Mouse (Mus musculus) midbrain, embryonic 10.5 days (tissue): ENCODE results near the gene Fam111a. TPM values are rescaled to one million over a fixed set of nuclear protein-coding genes. Genes with fewer than 3 reads are reported as not detected.
A peak's percentile ranks its signal among the peaks of the same experiment; 100 is the strongest.

Source experiments
- DNase-seq: peaks from one replicate; pipeline ENCODE4 v3.0.0-alpha.2; 2017; ENCODE audit warnings: low spot score
- H3K27ac ChIP-seq: fragments of 300-500 bp; sonication (generic); replicated peaks from 2 replicates; pipeline ENCODE4 v1.5.1; 2016; ENCODE audit warnings: mild to moderate bottlenecking
- H3K27me3 ChIP-seq: fragments of 300-500 bp; sonication (generic); 2 replicates; pipeline ENCODE4 v1.6.1; 2016; ENCODE audit warnings: low read depth, mild to moderate bottlenecking; ENCODE audit not compliant: poor library complexity, severe bottlenecking
- H3K36me3 ChIP-seq: fragments of 300-500 bp; sonication (generic); 2 replicates; pipeline ENCODE4 v1.6.1; 2016; ENCODE audit warnings: mild to moderate bottlenecking, moderate library complexity
- H3K4me1 ChIP-seq: fragments of 300-500 bp; sonication (generic); 2 replicates; pipeline ENCODE4 v1.6.1; 2016
- H3K4me3 ChIP-seq: fragments of 300-500 bp; sonication (generic); 2 replicates; pipeline ENCODE4 v1.5.1; 2016; ENCODE audit warnings: mild to moderate bottlenecking, moderate library complexity
- H3K9me3 ChIP-seq: fragments of 300-500 bp; sonication (generic); replicated peaks from 2 replicates; pipeline ENCODE4 v1.6.1; 2016; ENCODE audit warnings: mild to moderate bottlenecking
- WGBS: fragments of 180-500 bp; shearing (Covaris S2); methylation state at CpG from one replicate; pipeline ENCODE4 v1.1.7; 2016; 5-methylcytosine and 5-hydroxymethylcytosine counted together
- polyA plus RNA-seq: library from polyadenylated mRNA; unstranded; fragments of >200 nt; fragmentation: Nextera tagmentation; extraction: Ambion mirVana; gene quantifications from 2 replicates; pipeline ENCODE4 v1.2.1, GENCODE M21; 2016

The Fam111a gene
- polyA plus RNA-seq, 1 experiment from 2014 or later: 21.0 TPM

DNA sequence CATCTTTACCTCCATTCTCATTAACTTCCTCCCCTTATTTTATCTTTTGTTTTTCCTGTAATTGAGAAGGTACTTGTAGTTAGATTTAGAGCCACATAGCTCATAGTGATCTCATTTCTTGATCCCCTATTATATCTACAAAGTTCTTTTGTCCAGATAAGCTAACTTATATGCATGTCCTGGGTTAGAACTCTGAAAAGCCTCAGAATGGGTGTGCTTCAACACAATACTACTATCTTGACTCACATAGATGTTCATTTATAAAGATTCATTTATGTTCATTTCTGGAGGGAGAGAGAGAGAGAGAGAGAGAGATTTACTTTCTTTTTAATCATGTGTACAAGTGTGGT is 27.0 kb upstream of the Fam111a start:
- H3K9me3 ChIP-seq: no peaks in the 10 kb centered on the region
- no peaks in the 10 kb centered on the region for H3K4me1 ChIP-seq
- H3K36me3 ChIP-seq: no peaks in the 10 kb centered on the region
- peak overlapping the region; percentile 89; the same call in 1 of the 2 replicates for H3K27ac ChIP-seq
- H3K4me3 ChIP-seq: peak overlapping the region; percentile 61
- DNase-seq: no peak
- no peaks in the 10 kb centered on the region for H3K27me3 ChIP-seq

DNA sequence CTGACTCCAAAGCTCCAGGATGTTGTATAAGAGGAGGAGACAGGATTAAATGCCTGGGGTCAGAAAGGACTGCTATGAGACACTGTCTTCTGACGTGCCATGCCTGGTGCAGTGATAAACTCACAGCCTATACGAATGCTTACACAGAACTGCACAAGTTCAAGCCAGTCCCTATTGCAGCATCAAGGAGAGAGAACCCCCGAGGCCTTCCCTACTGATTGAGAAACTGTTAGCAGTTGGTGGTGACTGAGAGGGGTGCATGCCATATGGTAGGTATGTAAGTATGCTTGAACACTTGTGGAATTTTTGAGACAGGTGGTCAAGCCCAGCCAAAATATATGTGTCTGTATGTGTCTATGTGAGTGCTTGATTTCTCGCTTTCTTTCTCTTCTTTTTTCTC is 22.2 kb upstream of the Fam111a start:
- Histone ChIP-seq H3K4me1 (no peaks in the 10 kb centered on the region), H3K27me3 (no peaks in the 10 kb centered on the region), H3K4me3 (no peak overlapping the region), H3K27ac (no peak overlapping the region), H3K36me3 (no peaks in the 10 kb centered on the region), H3K9me3 (no peaks in the 10 kb centered on the region)
- no peak for DNase-seq
- 60% methylated on average over 4 of the region's 4 CpGs for WGBS

DNA sequence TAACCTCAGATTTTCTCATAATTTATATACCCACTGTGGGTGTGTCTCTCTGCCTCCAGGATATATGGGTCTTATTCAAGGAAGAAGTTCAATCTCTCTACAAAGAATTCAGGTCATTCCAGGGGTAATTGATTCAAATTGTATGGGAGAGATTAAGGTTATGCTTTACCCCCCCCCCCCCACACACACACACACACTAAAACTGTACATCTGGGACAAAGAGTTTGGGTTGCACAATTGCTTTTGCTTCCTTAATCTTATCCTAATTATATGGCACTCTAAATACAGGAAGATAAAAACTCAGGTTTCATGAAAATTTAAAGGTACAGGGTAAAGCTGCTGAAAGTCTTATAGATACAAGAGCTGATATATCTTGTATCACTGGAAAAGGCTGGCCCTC is 8.4 kb upstream of the Fam111a start:
- H3K4me1 ChIP-seq: no peaks in the 10 kb centered on the region
- no peak overlapping the region for H3K27ac ChIP-seq
- H3K36me3 ChIP-seq: no peaks in the 10 kb centered on the region
- DNase-seq: no peak
- H3K27me3 ChIP-seq: no peaks in the 10 kb centered on the region
- H3K9me3 ChIP-seq: no peaks in the 10 kb centered on the region
- H3K4me3 ChIP-seq: no peak overlapping the region

DNA sequence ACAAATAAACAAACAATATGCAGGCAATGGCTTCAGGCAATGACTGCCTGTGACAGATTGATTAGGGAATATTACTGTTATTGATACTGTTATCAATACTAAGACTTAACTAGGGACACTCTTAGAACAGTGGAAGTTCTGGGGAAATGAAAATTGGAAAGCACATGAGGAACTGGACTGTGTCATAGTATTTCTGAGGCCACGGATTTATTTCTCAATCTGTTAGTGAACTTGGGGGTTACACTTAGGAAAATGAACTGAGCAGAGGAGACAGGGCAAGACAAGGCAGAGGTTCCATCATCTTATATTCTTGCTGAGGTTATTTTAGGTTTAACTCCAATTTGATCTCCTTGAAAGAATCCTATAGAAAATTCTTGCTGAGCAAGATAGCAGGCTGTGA is 5.6 kb upstream of the Fam111a start:
- no peak for DNase-seq
- no peaks in the 10 kb centered on the region for H3K27me3 ChIP-seq
- no peaks in the 10 kb centered on the region for H3K9me3 ChIP-seq
- 80% methylated on average over 1 of the region's 1 CpGs for WGBS
- no peak overlapping the region for H3K4me3 ChIP-seq
- H3K27ac ChIP-seq: no peak overlapping the region
- H3K36me3 ChIP-seq: no peaks in the 10 kb centered on the region
- no peaks in the 10 kb centered on the region for H3K4me1 ChIP-seq

DNA sequence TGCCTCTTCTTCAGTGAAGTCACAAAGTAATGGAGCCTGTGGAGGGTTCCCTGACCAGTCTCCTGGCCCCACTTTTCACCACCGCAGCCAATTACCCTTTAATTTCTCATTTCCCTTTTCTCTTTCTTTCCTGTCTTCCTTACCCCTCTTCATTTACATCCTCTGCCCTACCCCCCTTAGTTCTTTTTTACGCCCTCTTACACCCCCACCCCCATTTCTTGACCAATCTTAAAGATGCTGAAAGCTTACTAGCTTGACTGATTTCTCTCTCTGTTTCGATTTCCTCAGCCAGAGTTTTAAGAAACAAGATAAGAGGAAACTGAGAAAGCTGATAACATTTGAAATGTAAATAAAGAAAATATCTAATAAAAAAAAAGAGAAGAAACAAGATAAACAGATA is 4.8 kb upstream of the Fam111a start:
- no peaks in the 10 kb centered on the region for H3K36me3 ChIP-seq
- no peak for DNase-seq
- no peaks in the 10 kb centered on the region for H3K4me1 ChIP-seq
- H3K27me3 ChIP-seq: no peaks in the 10 kb centered on the region
- H3K27ac ChIP-seq: no peak overlapping the region
- 77% methylated on average over 3 of the region's 3 CpGs for WGBS
- H3K4me3 ChIP-seq: no peak overlapping the region
- no peaks in the 10 kb centered on the region for H3K9me3 ChIP-seq

DNA sequence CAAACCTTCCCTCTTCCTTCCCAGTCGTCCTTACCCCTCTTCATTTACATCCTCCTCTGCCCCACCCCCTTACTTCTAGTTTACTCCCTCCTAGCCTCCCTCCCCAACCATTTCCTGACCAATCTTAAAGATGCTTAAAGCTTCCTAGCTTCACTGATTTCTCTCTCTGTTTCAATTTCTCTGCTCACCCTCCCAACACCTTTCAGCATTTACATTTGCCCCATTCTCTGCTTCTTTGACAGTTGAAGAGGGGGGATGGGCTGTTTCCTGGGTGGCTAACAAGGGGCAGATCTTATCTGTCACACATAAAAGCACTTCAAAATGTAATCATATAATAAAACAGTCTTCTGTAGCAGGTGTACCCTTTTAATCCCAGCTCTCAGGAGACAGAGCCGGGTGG is 3.9 kb upstream of the Fam111a start:
- no peaks in the 10 kb centered on the region for H3K27me3 ChIP-seq
- no peak overlapping the region for H3K27ac ChIP-seq
- H3K36me3 ChIP-seq: no peaks in the 10 kb centered on the region
- H3K4me1 ChIP-seq: no peaks in the 10 kb centered on the region
- no peak for DNase-seq
- H3K4me3 ChIP-seq: no peak overlapping the region
- WGBS: 40% methylated on average over 2 of the region's 2 CpGs
- H3K9me3 ChIP-seq: no peaks in the 10 kb centered on the region

DNA sequence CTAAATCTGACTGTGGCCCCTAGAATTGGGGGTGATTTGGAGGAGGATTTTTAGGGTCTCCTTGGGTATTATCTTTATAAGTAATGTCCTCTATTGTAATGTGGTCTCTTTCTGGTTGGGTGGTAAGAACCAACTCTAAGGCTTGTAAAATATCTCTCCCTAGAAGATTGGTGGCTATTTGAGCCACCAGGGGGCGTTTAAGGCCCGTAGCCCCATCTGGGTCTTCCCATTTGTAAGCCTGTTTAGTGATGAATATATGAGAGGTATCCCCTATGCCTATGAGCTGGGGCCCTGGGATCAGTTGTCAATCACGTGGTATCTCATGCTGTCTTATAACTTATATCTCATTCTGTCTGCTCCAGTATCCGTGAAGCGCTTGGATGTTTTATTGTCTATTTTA is 3.6 kb downstream of the Fam111a start:
- no peak overlapping the region for H3K4me3 ChIP-seq
- no peaks in the 10 kb centered on the region for H3K36me3 ChIP-seq
- no peaks in the 10 kb centered on the region for H3K27me3 ChIP-seq
- WGBS: 83% methylated on average over 5 of the region's 5 CpGs
- H3K9me3 ChIP-seq: no peaks in the 10 kb centered on the region
- H3K4me1 ChIP-seq: no peaks in the 10 kb centered on the region
- no peak overlapping the region for H3K27ac ChIP-seq
- DNase-seq: no peak

DNA sequence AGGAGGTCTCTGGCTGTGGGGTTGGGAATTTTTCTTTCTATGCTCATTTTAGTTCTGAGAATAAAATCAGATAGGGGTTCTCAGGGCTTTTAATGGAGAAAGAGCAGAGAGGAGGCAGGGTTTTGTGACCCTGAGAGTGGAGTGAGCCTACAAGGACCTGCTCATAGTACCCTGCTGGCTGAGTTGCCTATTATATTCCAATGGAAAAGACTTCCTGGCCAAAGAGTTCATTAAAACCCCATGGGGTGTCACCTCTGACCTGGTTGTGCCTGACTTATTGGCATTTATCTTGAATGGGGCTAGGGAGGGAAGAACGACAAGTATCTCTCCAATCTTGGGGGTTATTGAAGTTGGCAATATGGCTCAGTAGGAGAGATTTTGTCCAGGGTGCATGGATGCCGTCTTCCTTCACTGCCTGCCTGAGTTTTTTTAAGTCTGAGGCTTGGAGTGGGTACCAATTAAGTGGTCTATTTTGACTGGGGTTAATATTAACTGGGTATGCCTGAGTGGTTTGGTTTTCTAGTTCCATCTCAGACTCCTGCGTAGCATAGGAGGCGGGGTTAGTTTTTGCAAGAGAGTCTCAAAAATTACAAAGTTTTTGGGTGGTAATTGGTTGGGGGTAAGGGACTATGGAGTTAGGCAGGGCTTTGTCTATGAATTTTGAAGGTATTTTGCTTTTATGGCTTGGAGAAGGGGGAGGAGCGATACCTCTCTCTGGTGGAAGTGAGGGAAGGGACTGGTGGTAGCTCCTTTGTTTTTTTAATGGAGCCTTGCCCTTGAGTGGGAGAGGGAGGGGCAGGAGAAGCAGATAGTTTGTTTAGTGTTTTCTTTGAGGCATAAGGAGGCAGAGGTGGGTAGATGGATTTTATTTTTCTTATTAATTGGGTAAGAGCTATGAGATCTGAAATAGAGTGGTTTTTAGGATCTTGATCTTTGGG is 4.7 kb downstream of the Fam111a start:
- H3K36me3 ChIP-seq: no peaks in the 10 kb centered on the region
- 78% methylated on average over 5 of the region's 5 CpGs for WGBS
- H3K27ac ChIP-seq: no peak overlapping the region
- H3K4me3 ChIP-seq: no peak overlapping the region
- H3K9me3 ChIP-seq: no peaks in the 10 kb centered on the region
- DNase-seq: no peak
- no peaks in the 10 kb centered on the region for H3K4me1 ChIP-seq
- H3K27me3 ChIP-seq: no peaks in the 10 kb centered on the region

DNA sequence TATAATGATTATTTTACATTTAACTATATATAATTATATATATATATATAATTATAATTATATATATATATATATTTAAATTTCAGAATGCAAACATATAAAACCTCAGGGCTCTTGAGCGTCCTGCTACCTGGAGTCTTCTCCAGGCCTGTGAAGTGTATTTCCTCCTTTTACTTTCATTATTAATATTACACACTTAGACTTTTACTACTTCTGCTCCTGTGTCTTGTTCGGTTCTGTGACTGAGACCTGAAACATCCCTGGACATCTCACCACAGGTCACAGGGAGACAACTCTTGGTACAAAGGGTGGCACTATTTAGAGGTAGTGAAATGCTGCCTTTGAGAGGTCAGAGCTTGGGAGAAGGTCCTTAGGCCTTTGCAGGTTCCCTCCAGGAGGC is 10.8 kb downstream of the Fam111a start:
- Histone ChIP-seq H3K36me3 (no peaks in the 10 kb centered on the region), H3K4me3 (no peak overlapping the region), H3K27ac (no peak overlapping the region), H3K4me1 (no peaks in the 10 kb centered on the region), H3K9me3 (no peaks in the 10 kb centered on the region), H3K27me3 (no peaks in the 10 kb centered on the region)
- no peak for DNase-seq
- 88% methylated on average over 2 of the region's 2 CpGs for WGBS

DNA sequence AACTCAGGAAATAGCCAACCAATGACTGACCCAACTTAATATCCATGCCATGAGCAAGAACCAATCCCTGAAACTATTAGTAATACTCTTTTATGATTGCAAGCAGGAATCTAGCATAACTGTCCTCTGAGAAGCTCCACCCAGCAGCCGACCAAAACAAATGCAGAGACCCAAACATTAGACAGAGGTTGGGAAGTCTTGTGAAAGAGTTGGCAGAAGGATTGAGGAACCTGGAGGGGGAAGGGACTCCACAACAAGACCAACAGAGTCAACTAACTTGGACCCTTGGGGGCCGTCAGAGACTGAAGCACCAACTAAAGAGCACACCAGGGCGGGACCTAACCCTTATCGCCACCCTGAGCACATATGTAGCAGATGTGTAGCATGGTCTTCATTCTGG is 12.7 kb downstream of the Fam111a start:
- H3K27me3 ChIP-seq: no peaks in the 10 kb centered on the region
- WGBS: 90% methylated on average over 4 of the region's 4 CpGs
- H3K9me3 ChIP-seq: no peaks in the 10 kb centered on the region
- H3K4me3 ChIP-seq: no peak overlapping the region
- no peak overlapping the region for H3K27ac ChIP-seq
- H3K36me3 ChIP-seq: no peaks in the 10 kb centered on the region
- H3K4me1 ChIP-seq: no peaks in the 10 kb centered on the region
- DNase-seq: no peak

DNA sequence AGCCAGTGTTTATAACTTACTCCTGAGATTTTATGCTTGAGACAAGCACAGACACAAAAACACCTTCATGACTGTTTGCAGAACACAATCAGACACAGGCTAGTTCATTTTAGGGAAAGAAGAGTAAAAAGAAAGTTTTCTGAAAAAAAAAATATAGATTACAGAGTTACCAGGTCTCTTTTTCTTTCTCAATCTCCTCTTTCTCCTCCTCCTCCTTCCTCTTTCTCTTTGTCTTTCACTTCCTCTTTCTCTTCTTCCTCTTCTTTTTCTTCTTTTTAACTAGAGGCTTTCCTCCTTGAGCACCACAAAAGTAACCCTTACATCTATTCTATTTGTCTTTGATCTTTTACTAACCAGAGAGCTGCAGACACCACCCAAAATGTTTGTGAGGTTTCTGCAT is 18.7 kb downstream of the Fam111a start:
- Histone ChIP-seq H3K4me3 (no peak overlapping the region), H3K9me3 (no peaks in the 10 kb centered on the region), H3K36me3 (no peaks in the 10 kb centered on the region), H3K27ac (no peak overlapping the region), H3K27me3 (no peaks in the 10 kb centered on the region), H3K4me1 (no peaks in the 10 kb centered on the region)
- no peak for DNase-seq

DNA sequence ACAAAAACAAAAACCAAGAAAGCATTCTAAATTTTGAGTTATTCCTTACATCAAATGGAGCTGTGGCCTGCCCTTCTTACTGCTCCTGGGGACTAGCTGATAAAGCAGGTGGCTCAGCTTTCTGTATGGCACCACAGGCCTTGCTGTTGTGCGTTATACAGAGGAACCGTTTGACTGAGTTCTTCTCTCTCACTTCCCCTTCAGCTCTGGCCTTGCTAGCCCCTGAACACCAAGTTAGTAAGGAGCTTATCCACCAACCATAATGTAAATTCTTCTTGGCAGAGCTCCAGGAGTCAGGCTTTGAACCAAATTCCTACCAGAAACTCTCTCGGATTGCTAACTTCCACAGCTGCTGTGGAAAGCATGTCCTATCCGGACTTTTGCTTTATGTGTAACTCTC is 21.5 kb downstream of the Fam111a start:
- DNase-seq: no peak

DNA sequence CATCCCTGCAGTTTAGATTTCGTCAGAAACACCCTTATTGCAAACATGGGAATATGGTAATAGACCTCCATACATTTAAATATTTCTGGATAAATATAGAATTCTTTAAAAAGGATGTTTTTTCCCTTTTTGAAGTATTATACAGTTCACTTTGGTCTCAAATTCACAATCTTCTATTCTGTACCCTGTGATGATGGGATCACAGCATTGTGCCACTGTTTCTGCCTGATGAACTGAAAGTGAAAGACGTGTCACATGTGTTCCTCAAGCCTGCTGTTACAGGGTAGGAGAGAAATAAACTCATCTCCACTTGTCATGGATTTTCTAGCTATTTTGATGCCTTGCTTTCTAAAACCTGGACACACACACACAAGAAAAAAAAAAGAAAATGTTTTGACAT is 25.3 kb downstream of the Fam111a start:
- H3K36me3 ChIP-seq: no peaks in the 10 kb centered on the region
- no peak overlapping the region for H3K27ac ChIP-seq
- H3K4me1 ChIP-seq: peaks cover 23% of the 10 kb centered on the region
- H3K4me3 ChIP-seq: no peak overlapping the region
- no peaks in the 10 kb centered on the region for H3K9me3 ChIP-seq
- 78% methylated on average over 2 of the region's 2 CpGs for WGBS
- H3K27me3 ChIP-seq: no peaks in the 10 kb centered on the region
- no peak for DNase-seq

More for the DNA sequence above, 21.5 kb downstream of the Fam111a start:
- Histone ChIP-seq H3K4me1 (no peaks in the 10 kb centered on the region), H3K4me3 (no peak overlapping the region), H3K36me3 (no peaks in the 10 kb centered on the region), H3K27ac (no peak overlapping the region), H3K27me3 (no peaks in the 10 kb centered on the region), H3K9me3 (no peaks in the 10 kb centered on the region)
- 77% methylated on average over 4 of the region's 4 CpGs for WGBS

DNA sequence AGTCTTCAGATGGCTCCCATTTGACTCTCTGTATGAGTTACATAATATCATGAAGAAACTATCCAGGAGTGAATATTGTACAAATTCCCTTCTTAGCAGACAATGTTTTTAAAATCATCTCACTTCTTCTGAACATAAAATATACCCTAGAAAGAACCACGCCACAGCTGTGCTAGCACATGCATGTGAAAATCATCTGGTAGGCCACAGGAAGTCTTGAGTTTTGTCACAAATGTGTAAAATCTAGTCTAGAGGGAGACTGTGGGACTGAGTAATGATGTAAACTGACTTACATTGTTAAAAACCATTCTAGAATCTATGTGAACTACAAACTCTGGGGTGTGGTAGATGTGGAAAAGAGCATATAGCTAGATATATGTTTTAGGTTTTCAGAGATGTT is 26.1 kb downstream of the Fam111a start:
- H3K27me3 ChIP-seq: no peaks in the 10 kb centered on the region
- no peak overlapping the region for H3K4me3 ChIP-seq
- no peak overlapping the region for H3K27ac ChIP-seq
- WGBS: 93% methylated on average over 1 of the region's 1 CpGs
- H3K4me1 ChIP-seq: peaks cover 23% of the 10 kb centered on the region
- no peaks in the 10 kb centered on the region for H3K36me3 ChIP-seq
- no peak for DNase-seq
- H3K9me3 ChIP-seq: no peaks in the 10 kb centered on the region
